Mouse (Mus musculus) T-helper 17 cell (primary cell): Measurements from ENCODE around the gene Ebf1.

Experiments used
- in situ Hi-C, 2 experiments: fragments of 300-600 bp; cut with MboI, MseI; formaldehyde crosslinking; loops; 1 replicate in 1 of 2; 2 replicates in 1 of 2; pipeline ENCODE4 v1.15.1; 2025; ENCODE audit warnings: high pct_unique_total_duplicates in 2 of 2

The Ebf1 gene

GRCm38 (mm10) chr11:44932942-44933483, 315.9 kb downstream of the Ebf1 start:
- in situ Hi-C loops, result no loop called here

- in situ Hi-C loops, result no loop called here
Observed at GRCm38 (mm10) chr11:44943781-44944180, 326.7 kb downstream of the Ebf1 start.

GRCm38 (mm10) chr11:44944401-44944800, 327.3 kb downstream of the Ebf1 start:
- in situ Hi-C loops, result no loop called here

- in situ Hi-C loops, result no loop called here
Observed at GRCm38 (mm10) chr11:44946618-44947017, 329.5 kb downstream of the Ebf1 start.

GRCm38 (mm10) chr11:44948541-44948940, 331.4 kb downstream of the Ebf1 start:
- in situ Hi-C loops, result no loop called here

- in situ Hi-C loops, result no loop called here
Observed at GRCm38 (mm10) chr11:44949140-44949539, 332.0 kb downstream of the Ebf1 start.

GRCm38 (mm10) chr11:44950319-44950718, 333.2 kb downstream of the Ebf1 start:
- in situ Hi-C loops, result no loop called here

GRCm38 (mm10) chr11:44951506-44951905, 334.4 kb downstream of the Ebf1 start:
- in situ Hi-C loops, result no loop called here

- in situ Hi-C loops, result no loop called here
Observed at GRCm38 (mm10) chr11:44953337-44953736, 336.2 kb downstream of the Ebf1 start.

- in situ Hi-C loops, result no loop called here
Observed at GRCm38 (mm10) chr11:44953863-44954262, 336.7 kb downstream of the Ebf1 start.

GRCm38 (mm10) chr11:44954362-44954761, 337.2 kb downstream of the Ebf1 start:
- in situ Hi-C loops, result no loop called here

- in situ Hi-C loops, result no loop called here
Observed at GRCm38 (mm10) chr11:44962746-44963440, 345.8 kb downstream of the Ebf1 start.

GRCm38 (mm10) chr11:44969011-44969410, 351.9 kb downstream of the Ebf1 start:
- in situ Hi-C loops, result no loop called here

GRCm38 (mm10) chr11:44974271-44974670, 357.2 kb downstream of the Ebf1 start:
- in situ Hi-C loops, result no loop called here

GRCm38 (mm10) chr11:44975151-44975550, 358.0 kb downstream of the Ebf1 start:
- in situ Hi-C loops, result no loop called here

GRCm38 (mm10) chr11:44976254-44976802, 359.2 kb downstream of the Ebf1 start:
- in situ Hi-C loops, result no loop called here

- in situ Hi-C loops, result no loop called here
Observed at GRCm38 (mm10) chr11:44977921-44978397, 360.8 kb downstream of the Ebf1 start.

- in situ Hi-C loops, result no loop called here
Observed at GRCm38 (mm10) chr11:44979391-44979790, 362.3 kb downstream of the Ebf1 start.

GRCm38 (mm10) chr11:44982225-44982624, 365.1 kb downstream of the Ebf1 start:
- in situ Hi-C loops, result loop anchor here in 1 of 2 experiments (10.0 kb wide), 1 partner anchor 663 kb away; no protein-coding TSS in a partner anchor

- in situ Hi-C loops, result loop anchor here in 1 of 2 experiments (10.0 kb wide), 1 partner anchor 661 kb away; no protein-coding TSS in a partner anchor
Observed at GRCm38 (mm10) chr11:44983961-44984360, 366.8 kb downstream of the Ebf1 start.

GRCm38 (mm10) chr11:44984381-44984780, 367.3 kb downstream of the Ebf1 start:
- in situ Hi-C loops, result loop anchor here in 1 of 2 experiments (10.0 kb wide), 1 partner anchor 660 kb away; no protein-coding TSS in a partner anchor

- in situ Hi-C loops, result loop anchor here (5.0 to 10.0 kb wide), 2 partner anchors 50 to 657 kb away; no protein-coding TSS in a partner anchor
Observed at GRCm38 (mm10) chr11:44987796-44988195, 370.7 kb downstream of the Ebf1 start.
